Mouse (Mus musculus) heart, postnatal 4 days (tissue): ENCODE data around the gene Scarf1. TPM values are rescaled to one million over a fixed set of nuclear protein-coding genes. Genes with fewer than 3 reads are reported as not detected.
A peak's percentile ranks its signal among the peaks of the same experiment; 100 is the strongest.

Experiments used
- DNase-seq: peaks from one replicate; pipeline ENCODE4 v3.0.0; 2021
- microRNA-seq, 2 experiments: library from miRNA; unstranded; fragments of <30 nt; microRNA quantifications; one replicate each; pipeline ENCODE4 v1.2.0; 2021 to 2022
- total RNA-seq, 2 experiments: library from RNA; stranded (reverse); gene quantifications; 2 replicates each; pipeline ENCODE4 v1.2.3; 2021

Gene Scarf1
- total RNA-seq, 2 experiments from 2014 or later = 14.5 to 15.0 TPM

DNA sequence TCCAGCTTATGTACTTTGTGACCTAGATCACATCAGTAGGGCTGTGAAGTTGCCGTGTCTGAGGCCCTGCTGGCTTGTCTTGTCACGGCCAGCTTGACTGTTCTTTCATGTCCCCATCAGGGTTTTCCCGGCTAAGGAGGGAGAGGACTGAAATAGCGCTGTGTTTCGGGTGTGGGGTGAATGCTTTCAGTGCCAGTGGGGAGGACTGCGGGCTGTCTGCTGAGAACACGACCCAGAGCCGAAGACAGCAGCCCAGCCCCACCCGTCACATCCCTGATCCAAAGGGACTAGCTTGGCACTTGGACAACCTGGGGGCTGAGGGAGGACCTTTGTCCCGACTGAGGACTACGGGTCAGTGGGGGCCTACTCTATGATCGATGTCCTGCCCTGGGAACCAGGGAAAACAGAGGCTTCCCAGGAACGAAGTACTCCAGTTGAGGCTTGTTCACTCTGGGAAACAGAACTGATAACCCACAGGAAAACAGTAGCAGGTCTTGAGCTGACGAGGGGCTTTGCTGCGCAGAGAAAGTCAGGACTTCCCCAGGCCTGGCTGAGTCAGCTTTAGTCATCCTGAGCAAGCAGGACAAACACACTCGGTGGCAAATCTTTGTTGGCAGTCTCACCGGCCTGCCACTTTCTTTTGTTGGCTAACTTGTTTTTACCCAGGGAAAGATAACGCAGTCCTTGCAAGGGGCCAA lies 50.7 kb downstream of the Scarf1 start:
- peak; percentile 52 for DNase-seq

DNA sequence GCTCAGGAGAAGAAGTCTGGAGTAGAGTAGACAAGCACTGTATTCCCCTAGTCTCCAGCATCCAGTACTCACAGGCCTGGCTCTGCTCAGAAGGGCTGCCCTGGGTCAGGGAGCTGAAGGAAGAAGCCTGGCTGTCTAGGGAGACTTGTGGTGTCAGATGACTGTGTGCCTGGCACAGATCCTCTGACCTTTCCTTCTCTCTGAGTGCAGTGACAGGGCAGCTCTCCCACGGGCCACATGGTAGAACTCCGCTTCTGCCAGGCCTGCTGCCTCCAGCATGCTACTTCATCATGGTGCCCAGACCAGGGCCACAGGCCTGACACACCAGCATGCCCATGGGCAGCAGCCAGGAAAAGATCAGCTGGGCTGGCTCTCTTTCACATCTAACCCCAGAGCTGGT lies 52.5 kb downstream of the Scarf1 start:
- peak; percentile 43 for DNase-seq

DNA sequence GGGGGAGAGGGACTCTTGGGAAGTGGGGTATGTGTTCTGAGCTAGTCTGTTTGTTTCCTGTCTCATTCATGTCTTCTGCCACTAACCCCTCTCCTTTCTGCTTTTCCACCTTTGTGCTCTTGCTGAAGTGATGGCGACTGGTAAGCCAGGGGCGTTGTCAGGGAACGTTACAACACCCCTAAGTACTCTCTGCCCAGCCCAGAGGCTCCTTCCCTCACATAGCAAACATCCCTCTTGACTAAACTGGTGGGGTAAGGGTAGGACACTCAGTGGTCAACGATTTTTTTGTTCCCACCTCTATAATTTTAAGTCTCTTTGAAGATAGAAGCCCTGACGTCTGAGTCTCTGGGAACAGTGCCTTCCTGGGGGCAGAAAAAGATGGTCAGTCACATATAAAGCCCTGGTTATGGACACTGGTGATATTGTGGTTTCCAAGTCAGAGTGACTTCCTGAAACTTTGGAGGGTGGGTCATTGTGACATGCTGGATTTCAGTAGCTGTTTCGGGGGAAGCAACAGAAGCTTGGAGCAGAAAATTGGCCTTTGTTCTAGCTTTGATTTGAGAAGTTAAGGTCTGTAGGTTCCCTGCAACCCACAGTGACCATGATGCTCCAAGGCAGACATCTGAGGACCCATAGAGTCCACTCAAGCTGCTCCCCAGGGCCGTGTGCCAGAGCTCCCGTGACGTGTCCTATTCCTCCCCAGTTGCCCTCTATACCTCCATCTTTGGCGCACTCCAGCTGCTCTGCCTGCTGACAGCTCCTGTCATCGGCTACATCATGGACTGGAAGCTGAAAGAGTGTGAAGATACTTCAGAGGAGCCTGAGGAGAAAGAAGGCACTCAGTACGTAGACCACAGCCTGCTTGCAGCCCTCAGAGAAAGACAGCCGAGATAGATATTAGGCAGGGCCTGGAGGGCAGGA lies 53.2 kb downstream of the Scarf1 start:
- peak; percentile 61 for DNase-seq

DNA sequence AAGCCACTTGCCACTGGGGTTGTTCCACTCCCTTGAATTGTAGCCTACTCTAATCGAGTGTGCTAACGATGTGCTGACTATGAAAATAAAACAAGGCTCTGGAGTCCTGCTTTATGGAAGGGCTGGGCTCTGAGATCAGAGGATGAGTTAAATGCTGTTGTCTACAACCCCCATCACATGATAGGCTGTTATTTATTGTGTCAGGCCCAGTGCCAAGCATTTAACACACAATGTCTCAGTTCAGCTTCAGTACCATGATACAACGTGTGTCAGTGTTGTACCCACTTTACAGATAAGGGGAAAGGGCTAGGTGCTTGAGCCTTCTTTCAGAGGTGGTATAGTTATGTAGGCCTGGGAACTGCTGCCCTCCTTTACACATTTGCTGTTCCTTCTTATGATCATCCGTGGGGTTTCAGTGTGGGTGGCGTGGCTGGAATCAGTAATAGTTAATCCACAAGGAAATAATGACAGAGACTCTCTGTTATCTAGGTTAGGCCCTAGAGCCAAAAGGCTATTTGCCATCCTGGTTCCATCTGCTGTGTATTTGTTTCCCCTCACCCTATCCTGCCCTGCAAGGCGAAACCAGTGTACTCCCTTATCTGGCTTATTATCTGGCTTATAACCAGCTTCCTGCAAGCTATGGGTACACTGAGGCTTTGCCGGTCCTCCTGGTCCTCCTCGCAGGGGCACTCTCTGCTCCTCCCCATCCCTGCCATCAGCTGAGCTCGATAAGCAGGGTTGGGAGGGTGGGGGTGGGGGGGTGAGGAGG lies 54.2 kb downstream of the Scarf1 start:
- DNase-seq = no peak

DNA sequence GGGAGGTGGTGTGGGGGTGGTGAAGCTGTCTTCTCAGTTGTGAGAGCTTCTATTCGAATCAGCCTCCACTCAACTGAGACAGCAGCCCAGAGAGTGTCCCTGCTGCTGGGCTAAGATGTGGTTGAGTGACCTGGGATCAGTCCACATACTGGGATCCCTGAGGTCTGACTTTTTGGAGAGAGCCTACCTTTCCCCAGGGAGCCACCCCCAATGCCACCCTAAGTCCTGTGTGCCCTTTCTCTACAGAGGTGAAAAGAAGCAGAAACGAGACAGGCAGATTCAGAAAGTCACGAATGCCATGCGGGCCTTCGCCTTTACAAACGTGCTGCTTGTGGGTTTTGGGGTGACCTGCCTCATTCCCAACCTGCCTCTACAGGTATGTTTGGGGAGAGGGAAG lies 54.8 kb downstream of the Scarf1 start:
- DNase-seq = no peak

DNA sequence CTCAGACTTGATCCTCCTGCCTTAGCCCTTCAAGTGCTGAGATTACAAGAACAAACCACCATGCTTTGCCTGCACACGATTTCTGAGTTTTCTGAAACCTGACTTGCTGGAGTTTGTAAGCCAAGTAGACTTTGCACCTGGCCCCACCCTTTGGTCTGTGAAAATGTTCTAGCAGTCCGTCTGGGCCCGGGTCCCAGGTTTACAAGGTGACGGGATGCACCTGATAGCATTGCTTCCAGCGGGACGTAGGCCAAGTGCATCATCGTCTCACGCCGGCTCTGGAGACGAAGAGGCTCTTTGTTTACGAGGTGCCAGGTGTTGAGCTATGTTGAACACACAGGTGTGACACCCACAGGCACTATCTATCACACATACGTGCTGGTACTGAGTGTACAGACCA lies 55.6 kb downstream of the Scarf1 start:
- no peak for DNase-seq

DNA sequence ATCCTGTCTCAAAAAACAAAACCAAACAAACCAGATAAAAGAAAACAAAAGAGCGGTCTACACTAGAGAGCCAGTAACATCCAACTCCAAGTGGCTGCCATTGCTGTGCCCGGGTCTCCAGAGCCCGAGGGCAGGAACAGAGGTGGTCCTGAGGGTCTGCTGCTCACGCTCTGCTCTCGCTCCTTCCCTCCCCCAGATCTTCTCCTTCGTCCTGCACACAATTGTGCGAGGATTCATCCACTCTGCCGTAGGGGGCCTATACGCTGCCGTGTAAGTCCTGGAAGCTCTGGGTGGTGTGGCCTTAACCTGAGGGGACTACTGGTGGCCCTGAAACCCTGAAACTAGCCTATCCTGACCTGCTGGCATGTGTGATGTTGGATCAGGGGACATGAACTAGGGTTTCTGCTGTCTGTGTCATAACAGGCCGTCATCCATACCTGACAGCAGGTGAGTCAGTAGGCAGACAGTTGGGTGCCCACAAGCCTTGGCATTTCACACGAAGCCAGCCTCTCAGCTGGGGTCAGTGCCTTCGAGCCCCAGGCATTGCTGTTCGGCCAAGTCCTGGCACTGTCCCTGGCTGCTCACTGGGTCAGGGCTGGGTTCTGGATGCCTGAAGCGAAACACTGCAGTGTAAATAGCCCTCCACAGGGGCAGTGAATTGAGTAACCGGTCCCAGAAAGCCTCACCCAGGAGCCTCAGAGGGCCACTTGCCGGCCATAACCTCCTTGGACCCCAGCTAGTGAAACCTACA lies 57.2 kb downstream of the Scarf1 start:
- DNase-seq = no peak

DNA sequence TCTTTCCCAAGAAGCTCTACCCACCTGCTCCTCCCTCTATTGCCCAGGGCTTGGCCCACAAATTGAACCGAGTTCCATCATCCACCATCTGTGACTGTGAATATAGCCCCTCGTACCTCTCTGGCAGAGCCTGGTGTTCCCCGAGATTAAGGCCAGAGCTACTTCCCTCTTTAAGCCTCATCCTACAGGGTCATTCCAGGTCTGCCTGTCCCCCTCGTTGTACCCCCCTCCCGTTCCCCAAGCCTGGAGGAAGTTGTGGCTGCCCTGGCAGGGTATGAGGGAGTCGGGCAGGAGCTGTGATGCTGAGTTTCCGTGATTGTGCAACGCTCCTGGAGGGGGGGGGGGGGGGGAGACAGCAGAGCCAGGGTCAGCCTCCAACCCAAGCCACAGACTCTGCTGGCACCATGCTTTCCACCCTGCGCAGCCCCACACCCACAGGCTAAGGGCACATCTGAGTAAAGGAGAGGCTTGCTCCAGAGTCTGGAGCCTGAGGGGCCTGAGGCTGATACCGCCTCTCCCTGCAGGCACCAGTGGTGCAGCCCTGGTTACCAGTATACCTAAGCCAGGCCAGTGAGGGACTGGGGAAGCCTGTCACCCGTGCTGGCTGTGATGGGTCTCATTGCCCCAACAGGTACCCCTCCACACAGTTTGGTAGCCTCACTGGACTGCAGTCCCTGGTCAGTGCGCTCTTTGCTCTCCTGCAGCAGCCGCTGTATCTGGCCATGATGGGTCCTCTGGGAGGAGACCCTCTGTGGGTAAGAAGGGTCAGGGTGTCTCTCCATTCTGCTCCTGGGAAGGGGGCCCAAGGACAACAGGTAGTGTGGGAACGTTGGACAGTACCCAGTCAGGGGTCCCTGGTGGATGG lies 58.0 kb downstream of the Scarf1 start:
- DNase-seq = no peak

DNA sequence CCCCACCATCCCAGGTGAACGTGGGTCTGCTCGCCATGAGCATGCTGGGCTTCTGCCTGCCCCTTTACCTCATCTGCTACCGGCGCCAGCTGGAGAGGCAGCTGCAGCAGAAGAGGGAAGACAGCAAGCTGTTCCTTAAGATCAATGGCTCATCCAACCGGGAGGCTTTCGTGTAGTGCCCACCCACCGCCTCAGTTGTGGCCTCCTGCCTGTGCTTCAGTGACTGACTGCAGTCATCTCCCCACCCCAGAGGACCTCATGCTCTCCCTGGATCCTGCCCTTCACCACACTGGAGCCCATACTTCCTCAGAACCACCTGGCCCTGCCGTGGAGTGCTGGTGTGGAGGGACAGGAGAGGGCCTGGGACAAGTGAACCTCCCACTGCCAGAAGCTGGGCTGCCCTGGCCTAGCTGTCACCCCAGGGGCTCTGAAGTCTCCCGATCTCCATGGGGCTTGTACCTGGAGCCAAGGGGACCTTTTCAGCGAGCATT lies 59.0 kb downstream of the Scarf1 start:
- DNase-seq = no peak

DNA sequence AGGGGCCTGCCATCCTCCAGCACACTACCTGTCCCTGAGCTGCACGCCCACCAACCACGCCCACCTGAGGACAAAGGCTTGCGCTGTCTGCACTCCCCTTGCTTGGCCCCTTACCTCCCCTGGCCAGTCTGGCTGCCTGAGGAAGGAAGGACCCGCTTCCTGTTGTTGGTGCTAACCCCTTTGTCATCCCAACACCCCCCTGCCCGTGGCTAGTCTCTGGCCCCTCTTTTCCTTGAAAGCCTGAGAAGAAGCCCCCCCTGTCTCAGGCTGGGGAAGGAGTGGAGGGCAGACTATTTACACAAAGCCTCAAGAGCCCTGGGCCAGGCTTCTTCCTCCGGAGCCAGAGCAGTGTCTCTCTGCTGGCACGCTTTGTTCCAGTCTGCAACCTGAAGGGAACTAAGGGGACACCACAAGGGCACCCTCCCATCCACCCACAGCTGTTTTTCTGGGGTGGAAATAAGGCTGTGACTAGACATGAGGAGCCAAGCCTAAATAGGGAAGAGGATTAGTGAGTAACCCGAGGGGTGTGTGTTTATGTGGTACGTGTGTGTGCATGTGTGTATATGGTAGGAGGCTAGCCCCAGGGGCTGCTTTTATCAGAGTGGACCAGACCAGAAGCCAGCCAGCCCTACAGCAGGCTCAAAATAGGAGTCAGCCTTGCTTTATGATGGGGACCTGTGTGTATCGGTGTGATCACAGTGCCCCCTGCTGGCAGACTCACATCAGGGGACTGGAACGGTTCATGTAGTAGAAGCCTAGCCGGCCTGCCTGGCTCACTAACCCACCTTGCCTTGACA lies 59.7 kb downstream of the Scarf1 start:
- peak; percentile 96 for DNase-seq

DNA sequence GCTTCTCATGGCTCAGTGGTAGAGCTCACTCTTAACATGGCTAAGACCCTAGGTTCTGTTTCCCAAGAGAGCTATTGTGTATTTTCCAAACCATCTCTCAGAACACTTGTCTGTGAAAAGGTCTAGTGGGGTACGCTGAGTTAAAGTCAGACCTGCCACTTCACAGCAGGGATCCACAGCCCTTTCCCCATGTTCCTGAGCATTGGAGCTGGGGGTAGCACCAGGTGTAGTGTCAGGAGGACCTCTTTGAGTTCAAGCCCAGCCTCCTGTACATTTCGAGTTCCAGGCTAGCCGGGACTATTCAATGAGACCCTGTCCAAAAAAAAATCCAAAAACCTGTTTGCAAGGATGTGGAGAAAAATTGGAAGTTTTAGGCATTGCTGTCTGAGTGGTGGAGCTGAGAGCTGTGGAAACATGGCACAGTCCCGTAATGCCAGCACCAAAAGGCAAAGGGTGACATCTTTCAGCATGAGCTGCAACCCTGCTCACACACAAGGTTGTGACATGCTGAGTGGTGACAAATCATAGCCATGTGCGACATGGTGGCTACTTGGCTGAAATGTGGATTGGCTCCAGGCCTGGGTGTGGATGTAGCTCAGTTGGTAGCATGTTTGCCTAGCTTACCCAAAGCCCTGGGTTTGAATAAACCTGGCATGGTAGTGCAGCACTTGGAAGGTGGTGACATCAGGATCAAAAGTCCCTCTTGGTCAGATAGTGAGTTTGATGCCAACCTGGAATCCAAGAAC lies 61.2 kb downstream of the Scarf1 start:
- DNase-seq = no peak

DNA sequence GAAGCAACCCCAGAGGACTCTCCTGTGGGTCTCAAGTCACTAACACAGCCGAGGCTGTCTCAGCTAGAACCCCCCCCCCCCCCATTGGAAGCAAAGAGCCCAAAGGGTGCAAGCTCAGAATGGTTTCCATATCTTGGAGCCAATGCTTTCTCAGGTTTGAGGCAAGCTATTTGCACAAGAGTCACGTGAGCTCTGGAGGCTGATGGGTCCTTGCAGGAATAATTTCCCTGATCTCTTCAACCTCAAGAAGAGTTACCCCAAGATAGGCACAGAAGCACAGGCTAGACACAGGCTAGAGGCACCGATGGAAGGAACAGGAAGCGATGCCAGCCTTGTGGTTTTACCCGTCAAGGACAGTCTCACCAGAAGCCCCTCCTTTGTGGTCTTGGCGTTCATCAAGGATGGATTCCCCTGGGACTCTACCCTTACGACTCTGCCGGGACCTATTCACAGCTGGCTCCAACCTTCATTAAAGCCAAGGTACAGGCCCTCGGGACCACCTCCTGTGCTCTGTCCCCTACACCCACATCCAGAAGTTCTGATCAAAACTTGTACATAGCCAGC lies 62.3 kb downstream of the Scarf1 start:
- no peak for DNase-seq

Small RNAs within 50 kb of the gene (microRNA-seq; reads per million reads assigned to microRNA genes)
- gene Mir22 (12,928 to 28,572 reads per million in 2 experiments), gene Mir3971 (0 reads per million in 2 experiments)

Other genes with a start within 250 kb of the Scarf1 start
- gene Rpa1, start 165.2 kb upstream of the Scarf1 start, total RNA-seq = 100 to 1,000 TPM; 109 to 114 TPM
- gene Smyd4, start 165.1 kb upstream of the Scarf1 start, total RNA-seq = 1 to 10 TPM; 6.4 to 8.5 TPM
- 10 to 100 TPM; 12.7 to 16.9 TPM for gene Serpinf1, start 90.8 kb upstream of the Scarf1 start, total RNA-seq
- under 1 TPM in 1 of 2 experiments, not detected in 1; 0.11 TPM for gene Serpinf2, start 73.9 kb upstream of the Scarf1 start, total RNA-seq
- gene Wdr81, start 58.8 kb upstream of the Scarf1 start, total RNA-seq = 1 to 10 TPM; 5.2 to 6.0 TPM
- gene Tlcd2, start 51.8 kb upstream of the Scarf1 start, total RNA-seq = 1 to 10 TPM; 6.1 to 6.7 TPM
- gene Prpf8, start 26.7 kb upstream of the Scarf1 start, total RNA-seq = 100 to 1,000 TPM; 113 to 115 TPM
- 10 to 100 TPM; 24.5 to 24.7 TPM for gene Rilp, start 3.4 kb upstream of the Scarf1 start, total RNA-seq
- gene Slc43a2, start 18.2 kb downstream of the Scarf1 start, total RNA-seq = 10 to 100 TPM in 1 of 2 experiments, 1 to 10 TPM in 1; 8.9 to 10.5 TPM
- 100 to 1,000 TPM; 150 to 155 TPM for gene Pitpna, start 74.6 kb downstream of the Scarf1 start, total RNA-seq
- gene Inpp5k, start 117.4 kb downstream of the Scarf1 start, total RNA-seq = 10 to 100 TPM; 23.4 to 26.9 TPM
- gene Myo1c, start 137.0 kb downstream of the Scarf1 start, total RNA-seq = 100 to 1,000 TPM; 158 to 160 TPM
- gene Crk, start 165.7 kb downstream of the Scarf1 start, total RNA-seq = 100 to 1,000 TPM; 117 to 123 TPM
- gene Ywhae, start 219.3 kb downstream of the Scarf1 start, total RNA-seq = 100 to 1,000 TPM; 826 to 885 TPM